In the genomic region with DNA sequence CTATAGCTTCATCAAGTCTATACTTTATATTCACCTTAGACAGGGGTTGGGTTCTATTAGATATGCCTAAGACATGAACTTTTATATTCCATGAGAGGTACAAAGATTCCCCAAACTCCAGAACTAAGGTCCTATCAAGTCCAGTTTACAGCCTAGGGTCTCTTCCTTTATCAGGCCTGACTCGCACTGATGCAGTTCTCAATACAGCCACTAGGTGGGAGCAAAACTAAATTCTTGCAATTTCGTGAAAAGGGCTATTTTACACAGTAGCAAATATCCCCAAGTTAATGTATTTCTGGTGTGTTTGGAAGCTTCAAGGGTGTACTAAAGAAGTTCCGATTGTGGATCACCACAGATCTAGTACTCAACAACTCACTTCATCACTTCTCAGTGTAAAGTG, we compare ENCODE assay signal across 9 mouse cellular contexts. TPM values are rescaled to one million over a fixed set of nuclear protein-coding genes. Genes with fewer than 3 reads are reported as not detected.
DNase-seq lines count a peak whose midpoint lies in the region; ATAC-seq lines count a peak whose summit lies in the region.
"Had no signal": no experiment of that assay in that cellular context is flagged by ENCODE, and none has a peak within 500 bp of the region (broad histone marks: within the 10 kb centered on the region; RNA-seq: fewer than 3 reads in every experiment).

No protein-coding gene starts in this region.

- DNase-seq in heart, postnatal 14 days, result peak; percentile 4 to 9
- peak; percentile 1 to 43 for DNase-seq in B cell, adult 2 months
- peak; percentile 71 for DNase-seq in forebrain, embryonic 14.5 days (ENCODE audit: low spot score)
- DNase-seq in left cerebral cortex, postnatal 4 days, result peak; percentile 31
- peak; percentile 23 to 37 for DNase-seq in right cerebral cortex, adult 2 months (ENCODE audit: low spot score in 2 of 2)
- DNase-seq in c-Kit-positive CD71-positive TER-119-positive erythroid progenitor cells, embryonic 14.5 days (ENCODE audit: low spot score), result no peak

- intact Hi-C loops in heart, postnatal 14 days (cut with DNase I), result no loop called here
- intact Hi-C loops in left cerebral cortex, postnatal 4 days (cut with DNase I), result no loop called here

- H3K27ac ChIP-seq in heart, embryonic 11.5 days (ENCODE audit: low read depth, low read length), result no peak overlapping the region
- no peak overlapping the region for H3K27ac ChIP-seq in forebrain, embryonic 14.5 days (ENCODE audit: low read depth, low read length)

- no peak for ATAC-seq in heart, embryonic 11.5 days (replicated peaks; ENCODE audit: insufficient number of reproducible peaks, low FRiP score, low TSS enrichment)
- ATAC-seq in activated CD4-positive, CD25-positive, alpha-beta regulatory T cell, adult 4 months, result peak; percentile 49
- ATAC-seq in forebrain, embryonic 14.5 days, result no peak

- H3K4me2 ChIP-seq in heart, embryonic 11.5 days, result no peak overlapping the region
- H3K4me2 ChIP-seq in forebrain, embryonic 14.5 days (ENCODE audit: low read length), result no peak overlapping the region

- 18% methylated on average over 3 of the region's 3 CpGs for WGBS in heart, embryonic 11.5 days (ENCODE audit: insufficient replicate concordance)
- 19% methylated on average over 3 of the region's 3 CpGs for WGBS in forebrain, embryonic 14.5 days

- no peaks in the 10 kb centered on the region for H3K36me3 ChIP-seq in heart, embryonic 11.5 days (ENCODE audit: control insufficient read depth, insufficient read depth, low read length)
- no peaks in the 10 kb centered on the region for H3K36me3 ChIP-seq in forebrain, embryonic 14.5 days (ENCODE audit: control insufficient read depth, insufficient read depth, low read length)

- H3K9me3 ChIP-seq in heart, embryonic 11.5 days (replicated peaks; ENCODE audit: control insufficient read depth, low read length), result no peaks in the 10 kb centered on the region
- no peaks in the 10 kb centered on the region for H3K9me3 ChIP-seq in forebrain, embryonic 14.5 days (replicated peaks; ENCODE audit: control insufficient read depth, low read length)

- no peaks in the 10 kb centered on the region for H3K27me3 ChIP-seq in heart, embryonic 11.5 days (ENCODE audit: control insufficient read depth, insufficient read depth, low read length)
- H3K27me3 ChIP-seq in forebrain, embryonic 14.5 days (replicated peaks; ENCODE audit: control insufficient read depth, insufficient read depth, low read length), result no peaks in the 10 kb centered on the region

- H3K4me3 ChIP-seq in heart, embryonic 11.5 days (ENCODE audit: low read depth, low read length), result no peak overlapping the region
- no peak overlapping the region for H3K4me3 ChIP-seq in forebrain, embryonic 14.5 days (ENCODE audit: low read depth, low read length)

- no peaks in the 10 kb centered on the region for H3K4me1 ChIP-seq in heart, embryonic 11.5 days (ENCODE audit: control insufficient read depth, insufficient read depth, low read length)
- H3K4me1 ChIP-seq in forebrain, embryonic 14.5 days (ENCODE audit: control insufficient read depth, insufficient read depth, low read length), result no peaks in the 10 kb centered on the region

- H3K9ac ChIP-seq in heart, embryonic 11.5 days (ENCODE audit: low read depth, low read length), result no peak overlapping the region
- H3K9ac ChIP-seq in forebrain, embryonic 14.5 days (ENCODE audit: low read length), result no peak overlapping the region

RNA-seq across cellular contexts. Expression of gene Tceal3, which starts 8.8 kb away (rescaled TPM):
- total RNA-seq in heart, postnatal 14 days (2021), result under 1 TPM; 0.37 to 0.81 TPM
- 1.2 and 2.1 TPM in 2 replicates for polyA plus RNA-seq in heart, embryonic 11.5 days (2014; fragmentation: Nextera tagmentation; extraction: Ambion mirVana)
- under 1 TPM; 0.52 to 0.83 TPM for polyA plus RNA-seq in activated CD4-positive, CD25-positive, alpha-beta regulatory T cell, adult 4 months (2017; shearing (Covaris generic))
- polyA plus RNA-seq in forebrain, embryonic 14.5 days (2014; fragmentation: Nextera tagmentation; extraction: Ambion mirVana), result 29.2 and 31.6 TPM in 2 replicates
- 100 to 1,000 TPM in 1 of 2 experiments, 10 to 100 TPM in 1; 93.6 to 101 TPM for total RNA-seq in left cerebral cortex, postnatal 4 days (2021)

RNA-seq across cellular contexts. Expression of gene Kir3dl2, which starts 55.6 kb away (rescaled TPM):
- not detected for total RNA-seq in heart, postnatal 14 days (2021)
- polyA plus RNA-seq in heart, embryonic 11.5 days (2014; fragmentation: Nextera tagmentation; extraction: Ambion mirVana), result not detected in 2 replicates
- not detected for polyA plus RNA-seq in activated CD4-positive, CD25-positive, alpha-beta regulatory T cell, adult 4 months (2017; shearing (Covaris generic))
- polyA plus RNA-seq in forebrain, embryonic 14.5 days (2014; fragmentation: Nextera tagmentation; extraction: Ambion mirVana), result 0.20 and 0.37 TPM in 2 replicates
- not detected for total RNA-seq in left cerebral cortex, postnatal 4 days (2021)
- polyA plus RNA-seq: heart, embryonic 16.5 days had no signal
